Mouse (Mus musculus): ENCODE data around the gene Man1c1.

The Man1c1 gene

DNA sequence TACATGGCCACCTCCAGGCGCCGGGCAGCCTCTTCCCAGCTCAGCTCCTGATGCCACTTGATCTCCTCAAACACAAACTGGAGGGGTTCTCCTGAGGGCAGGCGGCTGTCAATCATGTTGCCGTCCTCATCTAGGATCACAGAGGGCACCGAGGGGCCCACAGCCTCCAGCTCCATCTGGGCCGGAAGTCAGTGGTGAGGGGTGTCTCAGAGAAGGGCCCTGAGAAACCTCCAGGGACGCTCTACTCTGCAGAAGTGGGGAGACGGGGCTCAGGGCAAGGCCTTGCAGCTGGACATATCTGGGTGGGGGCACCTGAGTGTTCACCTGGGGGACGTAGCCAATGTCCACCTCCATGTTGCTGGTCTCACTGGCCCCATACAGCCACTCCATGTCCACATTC, 161.4 kb downstream of the Man1c1 start:
- DNase-seq: no peak

DNA sequence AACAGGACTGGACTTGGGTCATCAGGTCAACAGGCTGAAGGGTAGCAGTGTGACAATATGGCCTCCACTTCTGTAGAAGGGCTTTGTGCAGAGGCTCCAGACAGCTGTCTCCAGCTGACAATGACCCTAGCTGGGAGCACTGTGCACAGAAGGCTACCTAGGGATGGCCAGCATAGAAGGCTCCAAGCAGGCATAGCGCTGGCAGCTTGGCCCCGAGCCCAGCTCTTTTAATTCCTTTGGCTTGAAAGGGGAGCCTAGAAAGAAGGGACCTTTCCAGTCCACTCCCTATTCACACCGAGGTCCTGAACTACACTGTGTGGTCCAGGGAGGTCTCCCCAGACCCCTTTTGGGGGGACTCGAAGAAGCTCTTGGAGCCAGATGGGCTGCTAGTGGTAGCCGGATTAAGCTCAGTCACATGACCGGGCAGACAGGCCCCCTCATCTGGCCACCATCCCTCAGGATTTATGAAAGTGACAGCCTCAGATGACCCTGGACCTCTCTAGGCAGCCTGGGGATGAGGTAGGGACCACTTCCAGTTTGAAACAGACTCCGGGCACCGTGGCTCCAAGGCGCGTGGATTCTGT, 165.0 kb downstream of the Man1c1 start:
- DNase-seq: no peak

DNA sequence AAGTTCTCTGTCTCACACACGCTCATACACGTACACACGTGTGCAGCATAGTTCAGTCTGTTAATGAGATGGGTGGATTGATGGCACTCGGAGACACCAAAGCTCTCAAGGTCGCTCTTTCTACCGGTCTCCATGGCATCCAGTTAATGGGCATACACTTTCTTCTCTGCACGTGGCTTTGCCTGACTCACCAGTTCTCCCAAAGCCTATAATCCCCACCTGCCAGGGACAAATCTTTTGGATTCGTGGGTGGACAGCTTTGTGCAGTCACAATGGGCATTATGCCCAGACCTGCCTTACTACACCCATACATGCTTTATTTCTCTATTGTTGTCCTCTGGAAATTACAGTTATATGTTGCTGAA, 168.3 kb downstream of the Man1c1 start:
- no peak for DNase-seq

DNA sequence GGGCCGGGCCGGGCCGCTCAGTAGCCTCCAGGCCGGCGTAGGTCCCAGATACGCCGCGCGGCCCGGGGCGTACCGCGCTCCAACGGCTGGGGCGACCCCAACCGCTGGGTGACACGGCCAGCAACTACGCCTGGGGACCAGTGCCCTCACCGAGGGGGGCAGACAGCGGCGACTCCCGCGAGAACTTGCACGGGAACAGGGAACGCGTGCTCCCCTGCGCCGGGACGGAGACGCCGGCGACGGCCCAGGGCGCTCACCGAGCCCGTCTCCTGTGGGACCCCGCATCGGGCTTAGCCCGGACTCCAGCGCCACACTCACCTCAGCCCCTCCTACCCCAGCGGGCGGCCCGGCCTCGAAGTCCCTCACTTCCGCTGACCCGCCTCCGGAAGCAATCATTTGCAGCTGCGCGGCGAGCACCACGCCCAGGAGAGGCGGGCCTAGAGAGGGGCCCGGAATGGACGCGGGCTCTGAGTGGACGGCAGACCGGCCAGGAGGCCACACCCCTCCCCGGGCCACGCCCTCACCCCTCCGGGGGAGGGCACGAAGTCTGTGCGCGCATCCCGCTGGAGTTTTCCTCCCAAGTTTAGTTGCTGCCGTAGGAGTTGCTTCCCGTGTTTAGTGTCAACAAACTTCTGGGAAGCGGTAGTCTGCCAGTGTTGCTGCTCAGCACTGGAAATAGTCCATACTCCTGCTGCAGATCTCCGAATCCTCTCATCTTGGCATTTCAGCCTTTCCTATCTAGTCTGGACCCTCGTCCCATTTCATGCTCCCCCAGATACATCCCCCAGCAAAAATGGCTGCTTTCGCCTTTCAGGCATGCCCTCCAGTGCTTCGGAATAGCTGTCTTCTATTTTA, 168.9 kb downstream of the Man1c1 start, which contains the start of gene Mtfr1l:
Gene Mtfr1l, minus strand, starts transcription at position 456 of the 855 bp plus-strand sequence.
- peak; percentile 99 for DNase-seq

DNA sequence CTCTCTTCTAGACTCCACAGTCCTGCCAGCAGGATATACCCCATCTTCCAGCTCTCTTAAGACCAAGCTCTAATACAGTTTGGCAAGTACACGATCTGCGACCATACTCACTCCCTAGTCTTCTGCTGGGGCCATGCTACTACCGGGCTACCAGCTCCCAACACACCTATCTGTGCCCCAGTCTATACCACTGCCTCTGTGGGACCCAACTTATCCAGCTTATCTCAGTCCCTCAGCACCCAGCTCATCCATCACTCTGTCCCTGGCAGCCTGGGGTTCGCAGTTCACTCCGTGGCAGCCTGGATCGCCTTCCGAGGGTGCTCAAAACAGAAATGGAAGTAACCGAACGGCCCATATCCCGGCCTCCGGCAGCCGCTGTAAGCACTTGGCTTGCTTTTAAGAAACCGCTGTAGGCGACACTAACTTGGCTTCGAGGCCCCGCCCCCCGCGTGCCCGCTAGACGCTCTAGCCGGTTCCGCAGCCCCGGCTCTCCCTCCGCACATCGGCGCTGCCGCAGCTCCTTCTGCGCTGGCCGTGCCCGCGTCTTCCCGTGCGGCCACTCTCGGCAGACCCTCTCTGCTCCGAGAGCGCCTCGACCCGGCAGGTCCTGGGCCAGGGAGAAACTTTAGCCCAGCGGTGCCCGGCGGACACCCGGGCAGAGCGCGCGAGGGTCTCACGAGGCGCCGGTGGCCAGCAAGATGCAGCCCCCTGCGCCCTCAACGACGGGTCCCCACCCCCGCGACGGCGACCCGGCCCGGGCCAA, 169.8 kb downstream of the Man1c1 start:
- DNase-seq: peak; percentile 87

DNA sequence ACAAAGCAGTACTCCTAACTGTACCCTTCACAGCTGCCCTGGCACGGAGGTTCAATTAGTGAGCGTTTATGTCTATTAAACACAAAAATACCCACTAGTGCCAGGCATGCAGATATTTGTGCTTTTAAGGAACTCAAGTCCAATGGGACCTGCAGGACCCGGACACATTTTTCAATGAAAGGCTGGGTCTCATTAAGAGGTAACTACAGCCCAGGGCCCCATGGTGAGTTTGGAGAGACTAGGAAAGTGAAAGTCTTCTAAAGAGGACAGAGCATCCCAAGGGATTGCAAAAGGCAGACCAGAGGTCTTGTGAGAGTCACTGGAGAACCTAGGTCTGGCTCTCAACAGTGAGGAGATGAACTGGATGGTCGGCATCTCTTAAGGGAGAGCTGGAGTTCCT, 170.7 kb downstream of the Man1c1 start:
- DNase-seq: no peak

DNA sequence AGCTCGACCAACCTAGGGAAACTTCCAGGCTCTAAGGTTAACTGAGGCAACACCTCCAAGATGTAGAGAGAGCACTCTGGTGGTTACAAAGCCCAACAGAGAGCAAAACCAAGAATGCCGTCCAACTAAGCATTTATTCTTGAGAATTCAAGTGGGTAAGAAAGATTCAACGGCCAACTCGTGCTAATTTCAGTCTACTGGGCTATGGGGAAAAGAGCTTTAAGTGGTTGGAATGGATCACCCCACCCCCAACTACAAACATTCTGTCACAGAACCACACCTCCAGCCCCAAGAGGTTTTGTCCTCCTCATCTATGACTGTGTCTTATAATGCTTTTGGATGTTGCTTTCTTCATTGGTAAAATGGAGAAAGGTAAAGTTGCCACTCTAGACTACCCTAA, 171.2 kb downstream of the Man1c1 start:
- DNase-seq: no peak

DNA sequence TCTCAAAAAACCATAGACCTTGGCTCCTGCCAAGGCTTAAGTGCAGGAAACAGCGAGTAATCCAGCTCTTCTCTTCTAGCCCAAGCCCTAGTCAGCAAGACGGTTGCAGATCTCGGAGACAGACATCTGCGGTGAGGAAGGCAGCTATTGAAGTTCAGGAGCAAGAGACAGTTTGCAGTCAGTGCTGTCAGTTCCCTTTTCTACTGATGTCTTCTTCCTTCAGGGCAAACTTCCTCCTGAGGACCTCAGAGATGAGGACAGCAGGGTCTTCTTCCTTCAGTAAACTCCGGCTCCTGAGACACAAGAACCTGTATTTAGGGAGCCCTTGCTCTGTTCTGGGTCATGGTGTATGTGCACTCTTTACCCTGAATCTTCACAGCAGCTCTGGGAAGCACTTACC, 177.9 kb downstream of the Man1c1 start:
- no peak for DNase-seq

DNA sequence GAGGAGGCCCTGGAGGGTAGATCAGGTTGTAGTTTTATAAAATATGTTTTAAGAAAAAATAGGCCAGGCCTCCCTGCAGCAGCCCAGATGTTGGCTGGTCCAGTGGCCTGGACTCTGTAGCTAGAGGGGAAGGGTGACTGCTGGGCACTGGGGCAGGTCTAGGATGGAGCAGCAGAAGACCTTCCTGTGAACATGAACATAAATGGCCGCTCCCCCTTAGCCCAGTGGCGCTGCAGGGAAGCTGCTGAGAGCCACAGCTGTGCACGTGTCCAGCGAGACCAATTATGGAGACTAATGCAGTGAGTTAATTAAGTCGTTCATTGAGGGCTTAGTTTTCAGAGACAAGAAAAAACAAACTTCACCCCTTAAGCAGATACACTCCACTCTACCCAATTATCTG, 178.3 kb downstream of the Man1c1 start:
- DNase-seq: no peak

DNA sequence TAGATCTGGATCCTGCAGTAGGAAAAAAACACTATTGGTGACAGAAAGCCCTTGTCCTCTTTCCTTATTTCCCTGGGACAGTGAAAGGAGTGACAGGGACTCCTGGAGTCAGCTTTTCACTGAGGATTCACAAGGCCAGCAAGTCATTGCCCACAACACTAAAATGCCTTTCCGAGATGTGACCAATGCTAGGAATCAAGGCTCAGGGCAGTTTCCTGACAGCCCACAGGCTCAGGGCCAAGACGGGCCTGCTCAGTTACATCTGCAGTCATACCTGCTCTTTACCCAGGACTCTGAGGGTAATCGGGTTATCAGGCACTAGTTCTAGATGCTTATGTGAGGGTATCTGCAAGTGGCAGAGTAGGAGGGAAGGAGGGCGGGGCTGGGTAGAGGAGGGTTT, 180.6 kb downstream of the Man1c1 start:
- no peak for DNase-seq

DNA sequence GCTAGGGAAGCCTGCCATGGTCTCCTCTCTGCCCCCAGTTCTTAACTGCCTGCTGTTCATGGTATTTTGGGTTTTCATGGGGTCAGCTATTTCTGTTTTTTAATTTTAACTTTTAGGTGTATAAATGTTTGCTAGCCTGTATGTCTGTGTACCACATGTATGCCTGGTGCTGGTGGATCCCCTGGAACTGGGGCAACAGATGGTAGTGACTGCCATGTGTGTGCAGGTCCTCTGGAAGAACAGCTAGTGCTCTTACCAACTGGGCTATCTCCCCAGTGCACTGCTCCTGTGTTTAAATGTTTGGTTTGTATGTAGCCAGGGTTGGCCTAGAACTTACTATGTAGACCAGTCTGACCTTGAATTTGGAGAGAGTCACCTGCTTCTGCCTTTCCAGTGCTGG, 184.8 kb downstream of the Man1c1 start:
- no peak for DNase-seq

DNA sequence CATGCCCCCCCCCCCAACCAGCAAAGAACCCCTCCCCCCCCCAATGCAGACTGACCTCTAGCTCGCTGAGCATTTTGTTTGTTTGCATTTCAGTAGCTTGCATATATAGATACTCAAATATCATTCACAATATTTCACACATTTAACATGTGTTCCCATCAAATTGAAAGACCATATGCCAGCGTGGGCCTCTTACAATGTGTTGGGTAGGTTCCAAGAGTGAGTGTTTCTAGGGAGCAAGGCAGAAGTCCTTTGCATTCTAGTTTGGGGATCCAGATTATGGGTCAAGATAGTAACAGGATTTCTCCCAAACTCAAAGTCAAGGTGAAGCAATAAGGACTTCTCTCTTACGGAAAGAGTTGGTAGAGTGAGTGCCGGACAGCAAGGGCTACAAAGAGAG, 185.5 kb downstream of the Man1c1 start:
- DNase-seq: no peak

DNA sequence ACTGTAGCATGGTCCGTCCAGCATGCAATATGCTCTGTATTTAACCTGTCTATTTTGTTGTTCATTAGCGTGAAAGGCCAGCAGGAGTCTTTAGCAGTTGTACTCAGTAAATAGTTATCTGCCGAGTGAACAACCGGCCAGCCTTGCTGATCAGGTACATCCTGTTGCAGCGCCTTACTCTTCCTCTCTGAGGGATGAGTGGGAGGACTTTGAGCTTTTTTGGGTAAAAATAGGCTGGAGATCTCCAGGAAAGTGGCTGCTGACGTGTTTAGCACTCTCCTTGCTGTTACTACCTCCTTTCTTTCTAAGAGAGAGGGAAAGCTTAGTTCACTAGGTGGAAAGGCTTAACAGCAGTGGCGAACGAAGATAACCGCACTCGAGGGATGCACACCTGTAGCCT, 186.4 kb downstream of the Man1c1 start:
- no peak for DNase-seq

DNA sequence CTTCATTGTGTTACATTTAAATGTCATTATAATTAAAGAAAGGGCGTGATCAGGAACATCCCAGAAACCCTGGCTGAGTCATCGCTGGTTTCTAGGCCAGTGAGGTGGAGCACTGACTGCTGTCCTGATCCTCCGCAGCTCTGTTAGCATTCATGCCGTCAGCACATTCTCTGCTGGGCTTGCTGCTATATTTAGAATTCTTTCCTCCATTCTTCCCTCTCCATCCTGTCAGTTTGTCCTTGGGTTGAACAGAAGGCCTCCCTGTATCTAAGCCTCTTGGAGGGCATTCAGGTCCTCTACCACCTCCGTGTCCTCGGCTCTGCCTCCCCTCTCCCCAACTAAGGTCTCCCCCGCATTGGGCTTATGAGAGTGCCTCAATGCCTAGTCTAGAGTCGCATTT, 187.1 kb downstream of the Man1c1 start:
- peak; percentile 45 for DNase-seq

DNA sequence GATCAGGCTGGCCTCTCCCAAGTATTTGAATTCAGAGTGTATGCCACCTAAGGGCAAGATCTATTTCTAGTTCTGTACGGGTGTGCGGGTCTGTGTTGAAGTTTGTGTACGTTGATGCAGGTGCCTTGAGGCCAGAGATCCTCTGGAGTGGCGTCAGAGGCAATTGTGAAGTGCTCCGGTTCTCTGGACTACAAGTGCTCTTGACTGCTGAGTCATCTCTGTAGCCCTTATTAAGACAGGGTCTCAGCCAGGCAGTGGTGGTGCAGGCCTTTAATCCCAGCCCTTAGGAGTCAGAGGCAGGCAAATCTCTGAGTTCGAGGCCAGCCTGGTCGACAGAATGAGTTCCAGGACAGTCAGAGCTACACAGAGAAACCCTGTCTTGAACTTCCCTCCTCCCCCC, 188.5 kb downstream of the Man1c1 start:
- DNase-seq: no peak

DNA sequence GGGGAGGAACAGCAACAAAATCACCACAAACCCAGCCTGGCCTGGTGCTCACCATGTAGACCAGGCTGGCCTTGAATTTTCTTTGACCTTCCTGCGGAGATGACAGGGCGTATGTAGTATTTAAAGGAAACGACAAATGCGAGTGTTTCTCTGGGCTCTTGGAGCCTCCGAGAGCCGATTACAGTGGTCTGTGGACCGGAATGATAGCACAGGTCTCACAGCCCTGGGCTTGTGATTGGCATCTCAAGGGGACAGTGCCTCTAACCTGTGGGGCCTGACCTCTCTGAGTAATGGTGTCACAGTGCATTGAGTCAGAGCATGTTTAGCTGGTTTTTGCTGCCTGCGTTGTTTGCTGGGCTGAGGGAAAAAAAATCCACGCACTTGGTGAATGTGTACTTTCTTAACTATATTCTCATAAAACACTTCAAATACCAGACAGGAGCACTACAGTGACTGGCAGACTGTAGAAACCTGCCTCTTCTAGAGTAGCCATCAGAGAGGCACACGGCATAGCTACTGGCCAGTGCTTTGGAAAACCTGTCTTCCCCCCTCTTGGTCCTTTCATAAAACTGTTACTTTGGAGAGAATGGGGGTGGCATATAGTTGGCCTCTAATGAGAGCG, 189.7 kb downstream of the Man1c1 start:
- DNase-seq: no peak

DNA sequence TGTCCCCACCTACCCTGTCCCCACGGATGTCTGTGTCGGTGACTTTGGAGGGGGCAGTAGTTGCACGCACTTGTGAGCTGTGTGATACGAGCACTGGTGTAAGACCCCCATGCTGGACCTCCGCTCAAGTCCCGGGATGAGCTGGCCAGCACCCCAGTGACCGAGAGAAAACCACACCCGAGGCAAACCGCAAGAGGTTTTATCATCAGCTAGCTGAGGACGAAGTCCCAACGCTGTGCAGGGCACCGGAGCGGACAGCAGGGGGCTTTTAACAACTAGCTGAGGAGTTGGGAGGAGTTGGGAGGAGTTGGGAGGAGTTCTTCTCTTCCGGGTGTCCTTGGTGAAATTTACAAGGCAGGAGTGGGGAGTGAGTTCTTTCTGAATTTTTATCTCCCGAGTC, 191.3 kb downstream of the Man1c1 start:
- DNase-seq: peak; percentile 90

DNA sequence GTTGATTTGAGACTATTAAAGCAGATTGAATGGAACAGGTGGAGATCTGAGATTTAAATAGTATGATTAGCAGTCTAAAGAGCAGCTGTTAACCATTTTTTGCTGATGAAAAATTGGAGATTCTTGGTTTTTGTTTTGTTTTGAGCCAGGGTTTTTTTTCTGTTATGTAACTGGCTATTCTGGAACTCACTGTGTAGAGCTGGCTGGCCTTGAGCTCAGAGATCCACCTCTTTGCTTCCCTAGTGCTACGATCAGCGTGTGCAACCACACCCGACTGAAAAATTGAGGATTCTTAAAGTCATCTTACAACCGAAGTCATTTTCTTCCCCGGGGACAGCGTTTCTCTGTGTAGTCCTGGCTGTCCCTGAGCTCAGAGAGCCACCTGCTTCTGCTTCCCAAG, 192.4 kb downstream of the Man1c1 start:
- no peak for DNase-seq
